Mouse (Mus musculus): Measurements from ENCODE around the gene Carns1. TPM values are rescaled to one million over a fixed set of nuclear protein-coding genes. Genes with fewer than 3 reads are reported as not detected.

Gene Carns1
- polyA plus RNA-seq, 1 experiment, result 2.1 TPM

DNA sequence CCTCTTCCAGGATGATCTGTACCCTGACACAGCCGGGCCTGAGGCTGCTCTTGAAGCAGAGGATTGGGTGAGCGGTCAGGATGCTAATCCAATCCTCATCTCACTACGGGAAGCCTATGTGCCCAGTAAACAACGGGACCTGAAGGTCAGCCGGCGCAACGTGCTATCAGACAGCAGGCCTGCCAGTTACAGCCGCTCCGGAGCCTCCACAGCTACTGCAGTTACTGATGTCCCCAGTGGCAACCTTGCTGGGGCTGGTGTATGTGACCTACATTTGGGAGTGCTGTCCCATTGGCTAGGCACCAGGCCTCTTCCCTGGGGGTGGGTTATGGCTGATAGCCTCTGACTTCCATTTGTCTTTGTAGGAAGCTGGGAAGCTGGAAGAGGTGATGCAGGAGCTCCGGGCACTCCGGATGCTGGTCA lies 22.0 kb downstream of the Carns1 start, which contains the start of gene Ptprcap:
Ptprcap (plus strand) TSS at position 373 of the 423 bp plus-strand sequence.
- Histone ChIP-seq H3K79me3 (ENCODE audit: low read depth) (peaks cover 15% of the 10 kb centered on the region), H3K79me2 (ENCODE audit: control insufficient read depth, insufficient read depth) (peaks cover 28% of the 10 kb centered on the region), H3K36me3 (ENCODE audit: control insufficient read depth, insufficient read depth) (peaks cover 32% of the 10 kb centered on the region), H3K27me3 (ENCODE audit: control insufficient read depth, insufficient read depth, insufficient read length) (no peaks in the 10 kb centered on the region), H3K4me3 (ENCODE audit: insufficient read depth, poor library complexity, severe bottlenecking) (no peak within 1 kb of the TSS), H3ac (ENCODE audit: control insufficient read depth, insufficient read length, low read depth) (no peak within 1 kb of the TSS)
- no peak for TF ChIP-seq MAX (IDR thresholded peaks at IDR 0.05)
- no peak for TF ChIP-seq CEBPB (IDR thresholded peaks at IDR 0.05; ENCODE audit: low read depth)
- TF ChIP-seq USF1 (IDR thresholded peaks at IDR 0.05; ENCODE audit: low read depth), result no peak
- TF ChIP-seq FOSL1 (IDR thresholded peaks at IDR 0.05; ENCODE audit: insufficient read depth, low read length, poor library complexity, severe bottlenecking), result no peak
- TF ChIP-seq MYOG (IDR thresholded peaks at IDR 0.05; ENCODE audit: control insufficient read depth, extremely low read depth, insufficient read length), result no peak
- TF ChIP-seq CTCF (IDR thresholded peaks at IDR 0.05; ENCODE audit: control insufficient read depth, insufficient read depth, insufficient read length), result no peak
- TF ChIP-seq MYOD1 (IDR thresholded peaks at IDR 0.05; ENCODE audit: control insufficient read depth, insufficient read length, low read depth), result no peak

DNA sequence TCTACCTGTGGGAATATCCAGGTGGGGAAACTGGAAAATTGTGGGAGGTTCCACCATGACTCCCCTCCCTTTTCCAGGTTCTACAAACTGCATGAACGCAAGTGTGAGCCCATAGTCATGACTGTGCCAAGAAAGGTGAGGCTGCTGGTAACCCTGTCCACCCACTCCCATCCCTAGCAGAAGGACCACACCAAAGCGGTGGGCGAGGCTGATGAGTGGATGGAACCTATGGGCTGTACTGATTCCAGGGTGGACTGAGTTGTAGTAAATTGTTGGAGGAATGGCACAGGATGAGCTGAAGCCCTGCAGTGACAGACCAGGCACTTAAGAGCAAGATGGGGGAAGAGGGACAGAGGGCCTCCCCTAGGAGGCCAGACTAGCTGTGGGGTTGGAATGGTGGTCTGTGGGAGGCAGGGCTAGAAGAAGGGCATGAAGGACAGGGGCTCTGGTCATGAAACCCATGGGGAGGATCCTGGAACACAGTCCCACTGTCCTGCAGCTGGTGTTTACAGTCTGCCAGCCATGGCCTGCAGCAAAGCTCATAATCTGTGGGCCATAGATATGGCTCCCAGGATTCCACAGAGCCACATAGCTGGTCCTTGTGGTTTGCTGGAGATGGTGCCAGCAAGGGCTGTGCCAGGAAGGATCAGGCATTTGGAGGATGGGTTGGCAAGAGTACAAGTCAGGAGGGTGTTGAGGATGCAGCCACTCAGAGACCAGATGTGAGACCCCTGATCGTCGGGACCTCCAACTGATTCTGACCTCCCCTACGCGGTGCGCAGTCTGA lies 22.6 kb downstream of the Carns1 start:
- Histone ChIP-seq H3K4me3 (ENCODE audit: insufficient read depth, poor library complexity, severe bottlenecking) (no peak overlapping the region), H3K36me3 (ENCODE audit: control insufficient read depth, insufficient read depth) (peaks cover 32% of the 10 kb centered on the region), H3K27me3 (ENCODE audit: control insufficient read depth, insufficient read depth, insufficient read length) (no peaks in the 10 kb centered on the region), H3ac (ENCODE audit: control insufficient read depth, insufficient read length, low read depth) (no peak overlapping the region), H3K79me3 (ENCODE audit: low read depth) (peaks cover 15% of the 10 kb centered on the region), H3K79me2 (ENCODE audit: control insufficient read depth, insufficient read depth) (peaks cover 28% of the 10 kb centered on the region)
- no peak for TF ChIP-seq MYOG (IDR thresholded peaks at IDR 0.05; ENCODE audit: control insufficient read depth, extremely low read depth, insufficient read length)
- no peak for TF ChIP-seq CTCF (IDR thresholded peaks at IDR 0.05; ENCODE audit: control insufficient read depth, insufficient read depth, insufficient read length)
- TF ChIP-seq MAX (IDR thresholded peaks at IDR 0.05), result no peak

DNA sequence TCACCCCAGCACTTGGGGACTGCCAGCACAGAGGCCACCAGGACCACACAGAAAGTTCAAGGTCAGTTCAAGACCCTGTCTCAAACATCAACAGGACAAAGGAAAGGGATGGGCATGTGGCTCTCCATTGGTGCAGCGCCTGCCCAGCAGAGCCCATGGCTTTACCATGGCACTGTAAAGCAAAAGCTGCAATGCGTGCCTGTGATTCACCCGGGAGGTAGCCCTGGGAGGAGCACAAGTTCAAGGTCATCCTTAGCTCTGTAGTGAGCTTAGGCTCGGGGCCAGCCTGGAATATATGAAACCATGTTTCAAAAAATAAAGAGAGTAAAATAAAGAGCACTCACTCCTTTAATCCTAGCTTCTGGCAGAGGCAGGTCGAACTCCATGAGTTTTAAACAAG lies 23.4 kb downstream of the Carns1 start:
- Histone ChIP-seq H3K79me3 (ENCODE audit: low read depth) (peaks cover 15% of the 10 kb centered on the region), H3K4me3 (ENCODE audit: insufficient read depth, poor library complexity, severe bottlenecking) (no peak overlapping the region), H3ac (ENCODE audit: control insufficient read depth, insufficient read length, low read depth) (no peak overlapping the region), H3K79me2 (ENCODE audit: control insufficient read depth, insufficient read depth) (peaks cover 28% of the 10 kb centered on the region), H3K36me3 (ENCODE audit: control insufficient read depth, insufficient read depth) (peaks cover 32% of the 10 kb centered on the region), H3K27me3 (ENCODE audit: control insufficient read depth, insufficient read depth, insufficient read length) (no peaks in the 10 kb centered on the region)
- TF ChIP-seq FOSL1 (IDR thresholded peaks at IDR 0.05; ENCODE audit: insufficient read depth, low read length, poor library complexity, severe bottlenecking), result no peak
- TF ChIP-seq CEBPB (IDR thresholded peaks at IDR 0.05; ENCODE audit: low read depth), result no peak
- TF ChIP-seq MAX (IDR thresholded peaks at IDR 0.05), result no peak
- TF ChIP-seq MYOD1 (IDR thresholded peaks at IDR 0.05; ENCODE audit: control insufficient read depth, insufficient read length, low read depth), result no peak
- TF ChIP-seq MYOG (IDR thresholded peaks at IDR 0.05; ENCODE audit: control insufficient read depth, extremely low read depth, insufficient read length), result no peak
- no peak for TF ChIP-seq USF1 (IDR thresholded peaks at IDR 0.05; ENCODE audit: low read depth)

DNA sequence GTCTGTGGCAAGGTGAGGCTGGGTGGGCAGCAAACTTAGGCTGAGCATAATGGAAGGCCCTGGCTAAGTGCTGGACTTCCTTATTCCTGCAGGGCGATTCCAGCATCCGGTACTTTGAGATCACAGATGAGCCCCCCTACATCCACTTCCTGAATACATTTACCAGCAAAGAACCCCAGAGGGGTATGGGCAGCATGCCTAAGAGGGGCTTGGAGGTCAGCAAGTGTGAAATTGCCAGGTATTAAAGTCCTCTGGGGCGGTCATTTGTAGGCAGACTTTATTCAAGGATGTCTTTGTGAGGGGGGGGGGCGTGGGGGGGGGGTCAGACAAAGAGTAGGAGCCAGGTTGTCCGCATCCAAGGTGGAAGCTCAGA lies 23.8 kb downstream of the Carns1 start:
- Histone ChIP-seq H3K79me2 (ENCODE audit: control insufficient read depth, insufficient read depth) (peaks cover 28% of the 10 kb centered on the region), H3K4me3 (ENCODE audit: insufficient read depth, poor library complexity, severe bottlenecking) (no peak overlapping the region), H3K36me3 (ENCODE audit: control insufficient read depth, insufficient read depth) (peaks cover 32% of the 10 kb centered on the region), H3K79me3 (ENCODE audit: low read depth) (peaks cover 15% of the 10 kb centered on the region), H3ac (ENCODE audit: control insufficient read depth, insufficient read length, low read depth) (no peak overlapping the region), H3K27me3 (ENCODE audit: control insufficient read depth, insufficient read depth, insufficient read length) (no peaks in the 10 kb centered on the region)
- no peak for TF ChIP-seq CEBPB (IDR thresholded peaks at IDR 0.05; ENCODE audit: low read depth)
- TF ChIP-seq MAX (IDR thresholded peaks at IDR 0.05), result no peak
- TF ChIP-seq USF1 (IDR thresholded peaks at IDR 0.05; ENCODE audit: low read depth), result no peak
- no peak for TF ChIP-seq CTCF (IDR thresholded peaks at IDR 0.05; ENCODE audit: control insufficient read depth, insufficient read depth, insufficient read length)
- TF ChIP-seq FOSL1 (IDR thresholded peaks at IDR 0.05; ENCODE audit: insufficient read depth, low read length, poor library complexity, severe bottlenecking), result no peak
- no peak for TF ChIP-seq MYOG (IDR thresholded peaks at IDR 0.05; ENCODE audit: control insufficient read depth, extremely low read depth, insufficient read length)
- TF ChIP-seq MYOD1 (IDR thresholded peaks at IDR 0.05; ENCODE audit: control insufficient read depth, insufficient read length, low read depth), result no peak

- Histone ChIP-seq H3K36me3 (ENCODE audit: control insufficient read depth, insufficient read depth) (peaks cover 32% of the 10 kb centered on the region), H3K79me3 (ENCODE audit: low read depth) (peaks cover 15% of the 10 kb centered on the region), H3ac (ENCODE audit: control insufficient read depth, insufficient read length, low read depth) (no peak overlapping the region), H3K4me3 (ENCODE audit: insufficient read depth, poor library complexity, severe bottlenecking) (no peak overlapping the region), H3K27me3 (ENCODE audit: control insufficient read depth, insufficient read depth, insufficient read length) (no peaks in the 10 kb centered on the region), H3K79me2 (ENCODE audit: control insufficient read depth, insufficient read depth) (peaks cover 28% of the 10 kb centered on the region)
- TF ChIP-seq MYOG (IDR thresholded peaks at IDR 0.05; ENCODE audit: control insufficient read depth, extremely low read depth, insufficient read length) (no peak), FOSL1 (IDR thresholded peaks at IDR 0.05; ENCODE audit: insufficient read depth, low read length, poor library complexity, severe bottlenecking) (no peak), CEBPB (IDR thresholded peaks at IDR 0.05; ENCODE audit: low read depth) (no peak), CTCF (IDR thresholded peaks at IDR 0.05; ENCODE audit: control insufficient read depth, insufficient read depth, insufficient read length) (no peak), MYOD1 (IDR thresholded peaks at IDR 0.05; ENCODE audit: control insufficient read depth, insufficient read length, low read depth) (no peak), USF1 (IDR thresholded peaks at IDR 0.05; ENCODE audit: low read depth) (no peak)
Observed at GRCm38 (mm10) chr19:4150567-4151487, 24.5 kb downstream of the Carns1 start.
